Mouse (Mus musculus) olfactory bulb, adult 2 months (tissue): ENCODE data around the gene Mrpl20. TPM values are rescaled to one million over a fixed set of nuclear protein-coding genes. Genes with fewer than 3 reads are reported as not detected.

Source experiments
- H3K27ac ChIP-seq: fragments of 200-500 bp; 2 replicates; pipeline ENCODE4 v1.5.1; 2012; ENCODE audit warnings: low read depth, low read length; ENCODE audit not compliant: insufficient read depth
- H3K4me1 ChIP-seq: fragments of 200-500 bp; 2 replicates; pipeline ENCODE4 v1.6.1; 2012; ENCODE audit warnings: low read length; ENCODE audit not compliant: control insufficient read depth, insufficient read depth
- H3K4me3 ChIP-seq: fragments of 200-500 bp; 2 replicates; pipeline ENCODE4 v1.5.1; 2012; ENCODE audit warnings: mild to moderate bottlenecking, low read depth, low read length, moderate library complexity; ENCODE audit not compliant: insufficient read depth
- CTCF ChIP-seq: fragments of 200-500 bp; IDR thresholded peaks from 2 replicates; pipeline ENCODE4 v1.5.1; 2012; ENCODE audit warnings: low read depth, mild to moderate bottlenecking, low read length, moderate library complexity; ENCODE audit not compliant: insufficient read depth
- POLR2A ChIP-seq: fragments of 200-500 bp; IDR thresholded peaks from 2 replicates; pipeline ENCODE4 v1.6.1; 2012; ENCODE audit warnings: mild to moderate bottlenecking, low read depth, low read length, moderate library complexity; ENCODE audit not compliant: insufficient read depth
- WGBS: fragments of 180-500 bp; shearing (Covaris S2); methylation state at CpG from one replicate; pipeline ENCODE4 v1.1.7; 2018; 5-methylcytosine and 5-hydroxymethylcytosine counted together
- polyA plus RNA-seq: library from polyadenylated mRNA; stranded (reverse); fragments of >200 nt; gene quantifications from 2 replicates; pipeline ENCODE4 v1.2.4, GENCODE M21; 2012; ENCODE audit warnings: low replicate concordance; ENCODE audit not compliant: missing spikeins, insufficient read depth, insufficient read length

The Mrpl20 gene
- polyA plus RNA-seq, 1 experiment, result not detected

- no peak for TF ChIP-seq CTCF
- no peak for TF ChIP-seq POLR2A
- 52% methylated on average over 11 of the region's 11 CpGs for WGBS
- Histone ChIP-seq H3K4me3 (no peak overlapping the region), H3K4me1 (peaks cover 44% of the 10 kb centered on the region), H3K27ac (no peak overlapping the region)
Measured at GRCm38 (mm10) chr4:155837404-155838010, 34.8 kb downstream of the Mrpl20 start.

GRCm38 (mm10) chr4:155838187-155839153 lies 35.8 kb downstream of the Mrpl20 start:
- H3K4me1 ChIP-seq, result peaks cover 38% of the 10 kb centered on the region
- no peak overlapping the region for H3K4me3 ChIP-seq
- TF ChIP-seq CTCF, result no peak
- no peak for TF ChIP-seq POLR2A
- WGBS, result 58% methylated on average over 8 of the region's 8 CpGs
- H3K27ac ChIP-seq, result peak overlapping the region; percentile 41; the same call in 1 of the 2 replicates

- peak within 1 kb of the TSS; percentile 41; the same call in 1 of the 2 replicates for H3K27ac ChIP-seq
- TF ChIP-seq POLR2A (no peak), CTCF (no peak)
- 21% methylated on average over 16 of the region's 16 CpGs for WGBS
Measured at GRCm38 (mm10) chr4:155839483-155839910, 36.8 kb downstream of the Mrpl20 start, which contains the start of gene Mxra8. Gene Mxra8, plus strand, starts transcription at chr4:155839680.

GRCm38 (mm10) chr4:155840076-155841002 lies 37.7 kb downstream of the Mrpl20 start:
- Histone ChIP-seq H3K4me1 (peaks cover 33% of the 10 kb centered on the region), H3K4me3 (peak overlapping the region; percentile 31), H3K27ac (no peak overlapping the region)
- TF ChIP-seq CTCF, result no peak
- WGBS, result 37% methylated on average over 8 of the region's 8 CpGs

More at GRCm38 (mm10) chr4:155839483-155839910, 36.8 kb downstream of the Mrpl20 start, which contains the start of gene Mxra8:
- Histone ChIP-seq H3K4me1 (peaks cover 33% of the 10 kb centered on the region), H3K4me3 (peak within 1 kb of the TSS; percentile 7; the same call in 1 of the 2 replicates)

- peaks cover 33% of the 10 kb centered on the region for H3K4me1 ChIP-seq
- no peak for TF ChIP-seq POLR2A
- TF ChIP-seq CTCF, result no peak
- peak overlapping the region; percentile 31 for H3K4me3 ChIP-seq
- H3K27ac ChIP-seq, result no peak overlapping the region
- WGBS, result 3% methylated on average over 32 of the region's 32 CpGs
Measured at GRCm38 (mm10) chr4:155841003-155841454, 38.4 kb downstream of the Mrpl20 start.

GRCm38 (mm10) chr4:155841651-155842270 lies 39.1 kb downstream of the Mrpl20 start:
- Histone ChIP-seq H3K4me1 (peaks cover 39% of the 10 kb centered on the region), H3K4me3 (no peak overlapping the region), H3K27ac (no peak overlapping the region)
- 55% methylated on average over 38 of the region's 38 CpGs for WGBS
- TF ChIP-seq POLR2A (no peak), CTCF (no peak)

- H3K27ac ChIP-seq, result no peak overlapping the region
- H3K4me3 ChIP-seq, result no peak overlapping the region
- TF ChIP-seq POLR2A (no peak), CTCF (no peak)
- H3K4me1 ChIP-seq, result peaks cover 39% of the 10 kb centered on the region
- 89% methylated on average over 5 of the region's 5 CpGs for WGBS
Measured at GRCm38 (mm10) chr4:155843231-155843630, 40.6 kb downstream of the Mrpl20 start.
